Mouse (Mus musculus) bone marrow, adult 2 months (tissue): ENCODE results near the gene Olfr680-ps1.

ENCODE experiments used
- CTCF ChIP-seq: fragments of 200-500 bp; IDR thresholded peaks from 2 replicates; pipeline ENCODE4 v1.5.1; 2011; ENCODE audit warnings: low read length, control low read depth; ENCODE audit not compliant: control insufficient read depth, insufficient read depth
- POLR2A ChIP-seq: fragments of 200-500 bp; IDR thresholded peaks from 2 replicates; pipeline ENCODE4 v1.6.1; 2011; ENCODE audit warnings: low read depth, mild to moderate bottlenecking, control low read depth, low read length, borderline replicate concordance; ENCODE audit not compliant: control insufficient read depth

- no peak for TF ChIP-seq CTCF
- TF ChIP-seq POLR2A: no peak
These were observed 48.7 kb upstream of the Olfr680-ps1 start for GRCm38 (mm10) chr7:105141275-105141674.
